Mouse (Mus musculus): ENCODE measurements around the gene Prkg1. TPM values are rescaled to one million over a fixed set of nuclear protein-coding genes. Genes with fewer than 3 reads are reported as not detected.

The Prkg1 gene
- polyA plus RNA-seq, 1 experiment from 2014 or later: 0.76 TPM

- H3K27me3 ChIP-seq: no peaks in the 10 kb centered on the region
- H3K27ac ChIP-seq (replicated peaks): no peak overlapping the region
- no peak overlapping the region for H3K9ac ChIP-seq
- no peak overlapping the region for H3K4me2 ChIP-seq
- WGBS (ENCODE audit: insufficient replicate concordance): 56% methylated on average over 3 of the region's 3 CpGs
- no peaks in the 10 kb centered on the region for H3K9me3 ChIP-seq (replicated peaks)
- H3K4me3 ChIP-seq (replicated peaks): no peak overlapping the region
- H3K4me1 ChIP-seq (replicated peaks): peaks cover 18% of the 10 kb centered on the region
- no peaks in the 10 kb centered on the region for H3K36me3 ChIP-seq (replicated peaks)
- ATAC-seq (ENCODE audit: insufficient read depth): no peak; the same call in 1 of the 2 replicates
Measured at GRCm38 (mm10) chr19:31097857-31098256, 667.0 kb downstream of the Prkg1 start.

GRCm38 (mm10) chr19:31083761-31084160 is 681.1 kb downstream of the Prkg1 start:
- no peaks in the 10 kb centered on the region for H3K9me3 ChIP-seq (replicated peaks)
- H3K27ac ChIP-seq (replicated peaks): no peak overlapping the region
- peak overlapping the region; percentile 48; the same call in 1 of the 2 replicates for H3K9ac ChIP-seq
- H3K4me2 ChIP-seq: peak overlapping the region; percentile 73
- peaks cover 17% of the 10 kb centered on the region for H3K36me3 ChIP-seq (replicated peaks)
- no peaks in the 10 kb centered on the region for H3K27me3 ChIP-seq
- 80% methylated on average over 8 of the region's 8 CpGs for WGBS (ENCODE audit: insufficient replicate concordance)
- peaks cover 20% of the 10 kb centered on the region for H3K4me1 ChIP-seq (replicated peaks)
- peak overlapping the region; percentile 76 for H3K4me3 ChIP-seq (replicated peaks)
- no peak for ATAC-seq (ENCODE audit: insufficient read depth)

GRCm38 (mm10) chr19:31082662-31083429 is 682.0 kb downstream of the Prkg1 start, which contains the start of gene Cstf2t:
Gene Cstf2t, plus strand, starts transcription at chr19:31082837.
- peak within 1 kb of the TSS; percentile 73 for H3K4me2 ChIP-seq

DNA sequence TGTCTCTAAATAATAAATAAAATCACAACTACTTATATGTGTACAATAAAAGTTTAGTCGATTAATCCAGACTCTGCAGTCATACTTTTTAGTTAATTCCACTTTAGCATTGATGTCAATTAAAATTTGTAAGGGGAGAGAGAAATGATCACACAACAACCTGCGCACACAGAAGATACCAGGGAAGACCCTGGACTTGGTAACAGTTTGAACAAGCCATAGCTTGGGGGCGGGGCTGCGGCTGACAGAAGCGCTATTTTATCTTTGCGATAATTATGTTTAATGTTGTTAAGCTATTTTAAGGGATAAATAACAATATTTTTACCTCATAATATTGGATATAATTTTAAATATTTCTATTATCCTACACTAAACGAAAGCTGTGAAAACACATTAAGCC is 682.6 kb downstream of the Prkg1 start:
- Histone ChIP-seq H3K4me2 (peak overlapping the region; percentile 73), H3K4me3 (replicated peaks) (peak overlapping the region; percentile 76), H3K27me3 (0 out of 2 replicates have a peak, but pooled peaks cover 5% of the 10 kb centered on the region), H3K36me3 (replicated peaks) (peaks cover 17% of the 10 kb centered on the region), H3K4me1 (replicated peaks) (peaks cover 20% of the 10 kb centered on the region), H3K9me3 (replicated peaks) (no peaks in the 10 kb centered on the region), H3K27ac (replicated peaks) (peak overlapping the region; percentile 69), H3K9ac (peak overlapping the region; percentile 32; the same call in 1 of the 2 replicates)
- no peak for ATAC-seq (ENCODE audit: insufficient read depth)
- WGBS (ENCODE audit: insufficient replicate concordance): 11% methylated on average over 7 of the region's 7 CpGs

More at GRCm38 (mm10) chr19:31082662-31083429, 682.0 kb downstream of the Prkg1 start, which contains the start of gene Cstf2t:
- H3K27ac ChIP-seq (replicated peaks): peak within 1 kb of the TSS; percentile 69
- peak; percentile 100 for ATAC-seq (ENCODE audit: insufficient read depth)
- H3K4me3 ChIP-seq (replicated peaks): peak within 1 kb of the TSS; percentile 76
- WGBS (ENCODE audit: insufficient replicate concordance): 3% methylated on average over 56 of the region's 56 CpGs
- no peaks in the 10 kb centered on the region for H3K9me3 ChIP-seq (replicated peaks)
- peaks cover 17% of the 10 kb centered on the region for H3K36me3 ChIP-seq (replicated peaks)
- H3K4me1 ChIP-seq (replicated peaks): peaks cover 20% of the 10 kb centered on the region
- H3K9ac ChIP-seq: peak within 1 kb of the TSS; percentile 48
- H3K27me3 ChIP-seq: 0 out of 2 replicates have a peak, but pooled peaks cover 5% of the 10 kb centered on the region

DNA sequence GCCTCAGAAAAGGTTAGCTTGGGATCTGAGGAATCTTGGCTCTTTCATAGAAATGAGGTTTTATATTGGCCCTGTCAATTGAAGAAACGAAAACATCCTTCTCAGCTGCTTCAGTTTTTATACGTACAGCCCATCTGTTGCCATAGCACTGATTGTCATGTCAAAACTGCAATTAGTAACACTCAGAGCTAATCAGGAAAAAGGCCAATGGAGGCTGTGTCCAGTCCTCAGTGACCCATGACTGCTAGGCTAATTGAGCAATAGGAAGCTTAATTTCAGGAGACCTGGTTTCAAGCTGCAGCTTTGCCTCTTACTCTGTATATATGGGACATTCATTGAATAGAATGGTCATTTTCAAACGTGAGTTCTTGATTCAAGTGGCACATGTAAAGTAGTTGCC is 686.6 kb downstream of the Prkg1 start:
- Histone ChIP-seq H3K4me1 (replicated peaks) (peaks cover 5% of the 10 kb centered on the region), H3K9me3 (replicated peaks) (no peaks in the 10 kb centered on the region), H3K4me2 (no peak overlapping the region), H3K36me3 (replicated peaks) (no peaks in the 10 kb centered on the region), H3K27me3 (0 out of 2 replicates have a peak, but pooled peaks cover 5% of the 10 kb centered on the region), H3K9ac (no peak overlapping the region), H3K27ac (replicated peaks) (no peak overlapping the region), H3K4me3 (replicated peaks) (no peak overlapping the region)
- 55% methylated on average over 3 of the region's 3 CpGs for WGBS (ENCODE audit: insufficient replicate concordance)
- no peak for ATAC-seq (ENCODE audit: insufficient read depth)

DNA sequence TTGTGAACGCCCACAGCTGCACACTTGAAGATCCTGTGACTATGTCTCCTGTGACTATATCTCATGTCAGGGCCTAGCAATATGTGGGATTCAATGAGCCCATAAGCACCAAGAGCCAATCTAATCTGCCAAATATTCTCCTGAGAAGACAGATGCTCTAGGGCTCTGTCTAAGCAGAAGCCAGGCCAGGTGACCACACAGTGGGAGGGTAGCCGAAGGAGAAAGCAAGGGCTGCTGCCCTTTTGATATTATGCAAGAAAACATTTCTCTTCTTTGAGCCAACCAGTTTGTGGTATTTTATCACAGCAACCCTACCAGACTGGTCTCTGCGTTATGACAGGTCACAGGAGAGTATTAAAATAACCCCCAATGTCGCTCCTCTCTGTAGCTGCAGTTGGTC is 688.7 kb downstream of the Prkg1 start:
- H3K4me1 ChIP-seq (replicated peaks): no peaks in the 10 kb centered on the region
- H3K9ac ChIP-seq: no peak overlapping the region
- no peak for ATAC-seq (ENCODE audit: insufficient read depth)
- H3K4me3 ChIP-seq (replicated peaks): no peak overlapping the region
- 51% methylated on average over 4 of the region's 4 CpGs for WGBS (ENCODE audit: insufficient replicate concordance)
- no peak overlapping the region for H3K4me2 ChIP-seq
- no peaks in the 10 kb centered on the region for H3K36me3 ChIP-seq (replicated peaks)
- 0 out of 2 replicates have a peak, but pooled peaks cover 5% of the 10 kb centered on the region for H3K27me3 ChIP-seq
- H3K9me3 ChIP-seq (replicated peaks): no peaks in the 10 kb centered on the region
- H3K27ac ChIP-seq (replicated peaks): no peak overlapping the region

GRCm38 (mm10) chr19:31074717-31075063 is 690.1 kb downstream of the Prkg1 start:
- Histone ChIP-seq H3K27ac (replicated peaks) (no peak overlapping the region), H3K4me1 (replicated peaks) (no peaks in the 10 kb centered on the region), H3K36me3 (replicated peaks) (no peaks in the 10 kb centered on the region), H3K27me3 (0 out of 2 replicates have a peak, but pooled peaks cover 5% of the 10 kb centered on the region), H3K4me3 (replicated peaks) (no peak overlapping the region), H3K9me3 (replicated peaks) (no peaks in the 10 kb centered on the region), H3K9ac (no peak overlapping the region), H3K4me2 (no peak overlapping the region)
- 33% methylated on average over 3 of the region's 3 CpGs for WGBS (ENCODE audit: insufficient replicate concordance)
- ATAC-seq (ENCODE audit: insufficient read depth): no peak

DNA sequence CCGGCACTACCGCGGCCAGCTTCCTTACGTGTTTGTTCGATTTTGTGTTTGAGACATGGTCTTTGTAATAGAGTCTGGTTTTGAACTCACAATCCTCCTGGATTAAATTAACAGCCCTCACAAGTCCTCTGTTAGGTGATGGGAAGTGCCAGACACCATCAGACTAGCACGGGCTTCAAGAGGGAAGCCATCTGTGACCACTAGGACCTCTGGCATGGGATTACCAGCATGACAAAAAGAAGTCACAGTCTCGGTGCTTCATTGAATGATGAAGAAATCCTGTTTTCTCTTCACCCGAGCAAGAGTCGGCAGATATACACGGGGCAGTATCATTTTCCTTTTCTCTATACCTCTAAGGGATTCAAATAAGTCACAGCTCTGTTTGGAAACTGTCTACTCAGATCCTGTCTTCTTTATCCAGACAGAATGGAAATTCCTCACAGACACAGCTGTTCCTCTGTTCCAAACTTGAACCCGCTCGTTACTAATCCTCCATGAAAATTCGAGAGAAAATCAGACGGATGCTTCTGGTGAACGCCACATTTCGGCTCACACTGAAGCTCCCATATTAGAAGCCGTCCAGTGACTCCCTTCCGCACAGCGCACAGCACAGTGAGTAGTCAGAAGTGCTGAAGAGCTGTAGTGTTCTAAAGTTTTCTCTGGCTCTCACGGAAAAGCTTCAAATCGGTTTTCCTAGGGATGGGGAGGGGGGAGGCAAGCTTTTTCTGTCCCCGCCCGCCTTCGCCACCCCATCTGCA is 690.7 kb downstream of the Prkg1 start:
- no peak for ATAC-seq (ENCODE audit: insufficient read depth)

DNA sequence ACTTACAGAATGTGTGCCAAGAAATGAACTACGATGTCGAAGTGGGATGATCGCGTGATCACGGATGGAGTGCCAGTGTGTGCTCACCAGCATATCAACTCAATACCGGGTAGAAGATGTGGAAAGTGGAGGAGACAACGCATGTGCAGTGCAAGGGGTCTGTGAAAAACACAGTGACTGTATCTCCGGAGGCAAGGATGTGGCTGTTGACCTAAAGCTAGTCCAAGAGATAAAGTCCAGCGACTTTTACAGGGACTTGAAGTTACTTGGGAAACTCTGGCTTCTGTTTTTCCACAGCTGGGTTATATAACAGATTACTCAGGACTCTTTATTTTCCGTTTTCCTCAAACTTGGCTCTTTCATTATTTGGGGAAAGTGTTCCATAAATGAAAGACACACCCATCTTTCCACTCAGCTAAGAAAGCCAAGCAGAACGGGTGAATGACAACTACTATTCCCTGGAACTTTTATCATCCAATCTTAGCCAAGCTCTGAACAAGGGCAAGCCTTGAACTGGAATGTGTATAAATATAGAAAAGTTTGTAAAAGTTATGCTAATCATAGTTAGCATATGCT is 699.5 kb downstream of the Prkg1 start:
- no peak overlapping the region for H3K4me2 ChIP-seq
- no peak for ATAC-seq (ENCODE audit: insufficient read depth)
- H3K36me3 ChIP-seq (replicated peaks): no peaks in the 10 kb centered on the region
- no peaks in the 10 kb centered on the region for H3K9me3 ChIP-seq (replicated peaks)
- no peaks in the 10 kb centered on the region for H3K4me1 ChIP-seq (replicated peaks)
- no peak overlapping the region for H3K27ac ChIP-seq (replicated peaks)
- H3K9ac ChIP-seq: no peak overlapping the region
- H3K27me3 ChIP-seq: no peaks in the 10 kb centered on the region
- no peak overlapping the region for H3K4me3 ChIP-seq (replicated peaks)
- WGBS (ENCODE audit: insufficient replicate concordance): 60% methylated on average over 11 of the region's 11 CpGs

More for the DNA sequence above, 690.7 kb downstream of the Prkg1 start:
- Histone ChIP-seq H3K4me2 (no peak overlapping the region), H3K4me1 (replicated peaks) (no peaks in the 10 kb centered on the region), H3K27me3 (0 out of 2 replicates have a peak, but pooled peaks cover 5% of the 10 kb centered on the region), H3K9ac (no peak overlapping the region), H3K27ac (replicated peaks) (no peak overlapping the region), H3K4me3 (replicated peaks) (no peak overlapping the region), H3K9me3 (replicated peaks) (no peaks in the 10 kb centered on the region), H3K36me3 (replicated peaks) (no peaks in the 10 kb centered on the region)
- WGBS (ENCODE audit: insufficient replicate concordance): 60% methylated on average over 24 of the region's 24 CpGs

DNA sequence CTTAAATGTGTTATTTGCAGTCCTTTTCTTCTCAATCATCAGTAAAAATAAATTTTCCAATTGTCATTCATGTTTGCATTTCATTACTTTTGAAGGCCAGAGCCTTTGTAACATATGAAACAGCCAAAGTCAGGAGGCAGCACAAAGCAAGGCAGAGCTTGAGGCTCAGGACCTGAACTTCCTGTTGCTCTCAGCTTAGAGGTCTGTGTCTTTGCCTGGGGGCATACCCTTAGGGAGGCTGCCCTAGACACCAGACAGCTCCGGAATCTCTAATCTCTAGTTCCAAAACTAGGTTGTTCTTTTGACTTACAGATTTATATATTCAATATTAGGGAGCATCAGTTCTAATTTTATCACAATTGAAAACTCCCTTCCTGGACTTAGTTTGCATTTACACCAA is 700.1 kb downstream of the Prkg1 start:
- no peaks in the 10 kb centered on the region for H3K36me3 ChIP-seq (replicated peaks)
- H3K4me3 ChIP-seq (replicated peaks): no peak overlapping the region
- ATAC-seq (ENCODE audit: insufficient read depth): no peak
- H3K4me1 ChIP-seq (replicated peaks): no peaks in the 10 kb centered on the region
- no peaks in the 10 kb centered on the region for H3K27me3 ChIP-seq
- H3K4me2 ChIP-seq: no peak overlapping the region
- no peak overlapping the region for H3K9ac ChIP-seq
- no peaks in the 10 kb centered on the region for H3K9me3 ChIP-seq (replicated peaks)
- no peak overlapping the region for H3K27ac ChIP-seq (replicated peaks)
- 55% methylated on average over 1 of the region's 1 CpGs for WGBS (ENCODE audit: insufficient replicate concordance)

GRCm38 (mm10) chr19:31046601-31047000 is 718.2 kb downstream of the Prkg1 start:
- H3K9me3 ChIP-seq (replicated peaks): no peaks in the 10 kb centered on the region
- WGBS (ENCODE audit: insufficient replicate concordance): 77% methylated on average over 4 of the region's 4 CpGs
- no peak overlapping the region for H3K27ac ChIP-seq (replicated peaks)
- no peaks in the 10 kb centered on the region for H3K36me3 ChIP-seq (replicated peaks)
- no peaks in the 10 kb centered on the region for H3K4me1 ChIP-seq (replicated peaks)
- H3K4me3 ChIP-seq (replicated peaks): no peak overlapping the region
- H3K27me3 ChIP-seq: no peaks in the 10 kb centered on the region
- ATAC-seq (ENCODE audit: insufficient read depth): no peak
- no peak overlapping the region for H3K9ac ChIP-seq
- H3K4me2 ChIP-seq: no peak overlapping the region

Measured in liver, embryonic 15.5 days (tissue).